Mouse (Mus musculus) liver, embryonic 13.5 days (tissue): ENCODE measurements around the gene Gm49345. TPM values are rescaled to one million over a fixed set of nuclear protein-coding genes. Genes with fewer than 3 reads are reported as not detected.
"Not testable (repeated sequence)": the region's sequence is repeated elsewhere in the genome, so short reads cannot be mapped to it uniquely, and the experiment has no call there.

ENCODE experiments used
- ATAC-seq: fragments of 200-750 bp; cut with Nextera tagmentation; 2 replicates; pipeline ENCODE4 v1.8.0; 2017; ENCODE audit warnings: low read depth, mild to moderate bottlenecking, moderate number of reproducible peaks, moderate library complexity
- DNase-seq: peaks from one replicate; pipeline ENCODE4 v3.0.0; 2022
- H3K27ac ChIP-seq: fragments of 300-500 bp; sonication (generic); 2 replicates; pipeline ENCODE4 v1.5.1; 2015; ENCODE audit warnings: moderate library complexity, mild to moderate bottlenecking, inconsistent platforms
- H3K27me3 ChIP-seq: fragments of 300-500 bp; sonication (generic); 2 replicates; pipeline ENCODE4 v1.6.1; 2015; ENCODE audit warnings: mild to moderate bottlenecking, inconsistent platforms
- H3K36me3 ChIP-seq: fragments of 300-500 bp; sonication (generic); 2 replicates; pipeline ENCODE4 v1.6.1; 2015; ENCODE audit warnings: mild to moderate bottlenecking, inconsistent platforms
- H3K4me1 ChIP-seq: fragments of 300-500 bp; sonication (generic); replicated peaks from 2 replicates; pipeline ENCODE4 v1.6.1; 2015; ENCODE audit warnings: inconsistent platforms
- H3K4me2 ChIP-seq: fragments of 300-500 bp; sonication (generic); 2 replicates; pipeline ENCODE4 v1.6.1; 2015; ENCODE audit warnings: inconsistent platforms, mild to moderate bottlenecking, moderate library complexity
- H3K4me3 ChIP-seq: fragments of 300-500 bp; sonication (generic); replicated peaks from 2 replicates; pipeline ENCODE4 v1.5.1; 2015; ENCODE audit warnings: mild to moderate bottlenecking, inconsistent platforms
- H3K9ac ChIP-seq: fragments of 300-500 bp; sonication (generic); 2 replicates; pipeline ENCODE4 v1.6.1; 2015; ENCODE audit warnings: mild to moderate bottlenecking, inconsistent platforms
- H3K9me3 ChIP-seq: fragments of 300-500 bp; sonication (generic); replicated peaks from 2 replicates; pipeline ENCODE4 v1.6.1; 2016; ENCODE audit warnings: inconsistent platforms
- WGBS: fragments of 180-500 bp; shearing (Covaris S2); methylation state at CpG from one replicate; pipeline ENCODE4 v1.1.7; 2015; ENCODE audit not compliant: insufficient replicate concordance; 5-methylcytosine and 5-hydroxymethylcytosine counted together
- polyA plus RNA-seq: library from polyadenylated mRNA; unstranded; fragments of >200 nt; fragmentation: Nextera tagmentation; extraction: Ambion mirVana; gene quantifications from 2 replicates; pipeline ENCODE4 v1.2.1, GENCODE M21; 2015

The Gm49345 gene
- polyA plus RNA-seq, result 0.13 TPM in 1 of 2 replicates, not detected in the other

DNA sequence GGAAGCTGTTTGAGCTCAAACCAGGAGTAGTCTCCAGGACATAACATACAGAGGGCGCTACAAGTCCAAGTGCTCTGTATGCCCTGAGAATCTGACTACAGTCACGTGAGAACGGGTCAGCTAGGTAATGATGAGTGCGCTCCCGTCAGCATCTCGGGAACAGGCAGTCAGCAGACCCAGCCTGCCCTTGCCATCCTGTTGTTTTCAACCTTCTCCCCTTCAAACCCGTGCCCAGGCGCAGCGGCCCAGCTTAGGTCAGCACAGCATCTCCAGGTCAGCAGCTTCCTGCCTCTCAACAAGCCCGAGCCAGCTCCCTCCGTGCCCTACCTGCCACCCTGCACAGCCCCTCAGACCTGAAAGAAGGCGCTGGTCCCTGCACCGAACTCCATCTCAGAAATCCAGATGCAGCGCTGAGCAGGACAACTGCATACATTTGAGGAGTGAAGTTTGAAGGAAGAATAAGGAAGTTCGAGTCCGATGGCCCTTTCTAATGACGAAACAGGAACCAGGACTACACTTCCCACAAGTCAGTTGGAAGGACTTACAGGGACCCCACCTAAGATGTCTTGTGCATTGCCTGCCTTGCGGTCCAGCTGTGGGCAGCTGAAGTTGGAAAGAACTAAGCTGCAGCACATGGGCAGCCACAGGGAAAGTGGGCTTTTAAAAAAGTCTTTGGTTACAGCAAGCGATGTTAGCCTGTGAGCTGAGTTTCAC, at the start of gene Gm49345, which contains the start of gene Zfp729a:
Gene Gm49345 (minus strand): TSS at position 476 of the 714 bp plus-strand sequence.
Gene Zfp729a (minus strand): TSS at position 498 of the 714 bp plus-strand sequence.
- ATAC-seq (peak; percentile 97), DNase-seq (peak; percentile 63)
- Histone ChIP-seq H3K36me3 (no peaks in the 10 kb centered on the region), H3K27ac (peak within 1 kb of the TSS; percentile 63), H3K4me1 (peaks cover 5% of the 10 kb centered on the region), H3K9ac (peak within 1 kb of the TSS; percentile 79), H3K9me3 (no peaks in the 10 kb centered on the region), H3K4me2 (peak within 1 kb of the TSS; percentile 63), H3K27me3 (no peaks in the 10 kb centered on the region), H3K4me3 (peak within 1 kb of the TSS; percentile 85)
- under 1% methylated on average over 19 of the region's 19 CpGs for WGBS

DNA sequence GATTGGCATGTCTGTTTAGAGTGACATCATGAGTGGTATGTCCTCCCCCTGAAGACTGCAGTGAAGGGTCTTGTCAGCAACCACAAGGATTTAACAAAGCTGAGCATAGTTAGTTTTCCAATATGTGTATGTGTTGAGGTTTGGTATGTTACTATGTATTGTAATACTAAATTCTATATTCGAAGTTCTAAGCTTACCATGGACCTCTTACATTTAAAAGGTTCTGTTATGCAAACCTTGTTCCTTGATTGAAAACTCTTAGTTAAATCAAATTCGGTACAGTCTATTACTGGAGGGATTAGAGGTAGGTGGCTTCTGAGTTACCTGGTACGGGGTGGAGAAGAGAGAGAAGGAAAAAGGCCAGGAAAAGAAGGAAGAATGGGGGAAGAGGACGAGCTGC, 49.4 kb upstream of the Gm49345 start, which contains the start of gene Zfp738:
Gene Zfp738 (minus strand): TSS at position 101 of the 400 bp plus-strand sequence.
- Histone ChIP-seq H3K4me2 (no peak within 1 kb of the TSS), H3K4me3 (no peak within 1 kb of the TSS), H3K9me3 (no peaks in the 10 kb centered on the region), H3K9ac (no peak within 1 kb of the TSS), H3K4me1 (peaks cover 4% of the 10 kb centered on the region; the same call in 1 of the 2 replicates), H3K36me3 (no peaks in the 10 kb centered on the region), H3K27me3 (no peaks in the 10 kb centered on the region), H3K27ac (no peak within 1 kb of the TSS)
- ATAC-seq, result no peak
- DNase-seq, result no peak
- 63% methylated on average over 4 of the region's 4 CpGs for WGBS

DNA sequence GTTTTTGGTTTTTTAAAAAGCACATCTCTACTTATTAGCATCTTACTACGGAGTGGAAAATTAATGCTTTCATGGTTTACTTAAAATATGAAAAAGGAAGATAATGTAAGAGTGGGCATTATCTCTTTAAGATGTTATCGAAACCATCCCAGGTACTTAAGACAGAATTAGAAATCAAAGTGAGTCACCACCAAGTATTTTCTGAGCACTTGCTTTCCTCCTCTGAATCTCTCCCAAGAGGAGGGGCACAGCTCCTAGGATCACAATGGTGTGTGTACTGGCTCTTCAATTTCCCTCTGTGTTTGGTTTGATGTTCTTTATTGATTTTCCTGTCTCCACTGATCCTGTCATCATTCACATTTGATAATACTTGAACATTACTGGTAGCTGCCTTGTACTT, 46.3 kb upstream of the Gm49345 start:
- Histone ChIP-seq H3K4me2 (peak overlapping the region; percentile 72), H3K9ac (0 out of 2 replicates have a peak overlapping the region, but pooled peaks have one; percentile 77), H3K4me3 (peak overlapping the region; percentile 72)
- not testable (repeated sequence) for H3K36me3 ChIP-seq, ATAC-seq, DNase-seq, H3K27me3 ChIP-seq, H3K27ac ChIP-seq, H3K4me1 ChIP-seq, H3K9me3 ChIP-seq
- 72% methylated on average over 2 of the region's 2 CpGs for WGBS

DNA sequence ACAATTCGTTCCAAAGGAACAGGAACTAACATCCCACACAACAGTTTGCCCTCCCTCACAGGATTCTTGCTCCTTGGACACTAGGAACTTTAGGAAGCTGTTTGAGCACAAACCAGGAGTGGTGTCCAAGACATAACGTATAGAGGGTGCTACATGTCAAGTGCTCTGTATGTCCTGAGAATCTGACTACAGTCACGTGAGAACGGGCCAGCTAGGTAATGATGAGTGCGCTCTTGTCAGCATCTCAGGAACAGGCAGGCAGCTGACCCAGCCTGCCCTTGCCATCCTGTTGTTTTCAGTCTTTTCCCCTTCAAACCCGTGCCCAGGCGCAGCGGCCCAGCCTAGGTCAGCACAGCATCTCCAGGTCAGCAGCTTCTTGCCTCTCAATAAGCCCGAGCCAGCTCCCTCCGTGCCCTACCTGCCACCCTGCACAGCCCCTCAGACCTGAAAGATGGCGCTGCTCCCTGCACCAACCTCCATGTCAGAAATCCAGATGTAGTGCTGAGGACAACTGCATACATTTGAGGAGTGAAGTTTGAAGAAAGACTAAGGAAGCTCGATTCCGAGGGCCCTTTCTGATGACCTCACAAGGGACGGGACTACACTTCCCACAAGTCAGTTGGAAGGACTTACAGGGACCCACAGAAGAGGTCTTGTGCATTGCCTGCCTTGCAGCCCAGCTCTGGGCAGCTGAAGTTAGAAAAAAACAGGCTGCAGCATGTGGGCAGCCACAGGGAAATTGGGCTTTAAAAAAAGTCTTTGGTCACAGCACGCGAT, 45.6 kb upstream of the Gm49345 start:
- H3K4me3 ChIP-seq, result peak overlapping the region; percentile 72
- ATAC-seq (peak; percentile 98), DNase-seq (peak; percentile 67)
- H3K27ac ChIP-seq, H3K36me3 ChIP-seq, H3K4me1 ChIP-seq, H3K9me3 ChIP-seq, H3K27me3 ChIP-seq: not testable (repeated sequence)
- WGBS, result 14% methylated on average over 16 of the region's 16 CpGs
- H3K4me2 ChIP-seq, result peak overlapping the region; percentile 72
- H3K9ac ChIP-seq, result peak overlapping the region; percentile 77

- WGBS, result 45% methylated on average over 2 of the region's 2 CpGs
- H3K9ac ChIP-seq, result no peak overlapping the region
- no peak overlapping the region for H3K27ac ChIP-seq
Measured at GRCm38 (mm10) chr13:67674902-67675301, 37.3 kb upstream of the Gm49345 start.

GRCm38 (mm10) chr13:67652496-67652895, 14.9 kb upstream of the Gm49345 start:
- ATAC-seq, result no peak
- Histone ChIP-seq H3K4me3 (no peak overlapping the region), H3K9ac (no peak overlapping the region), H3K27me3 (no peaks in the 10 kb centered on the region), H3K4me2 (no peak overlapping the region), H3K27ac (no peak overlapping the region), H3K4me1 (no peaks in the 10 kb centered on the region), H3K9me3 (no peaks in the 10 kb centered on the region), H3K36me3 (no peaks in the 10 kb centered on the region)
- WGBS, result 35% methylated on average over 3 of the region's 3 CpGs
- DNase-seq, result no peak

More at GRCm38 (mm10) chr13:67674902-67675301, 37.3 kb upstream of the Gm49345 start:
- H3K27me3 ChIP-seq, result no peaks in the 10 kb centered on the region
- ATAC-seq (no peak), DNase-seq (no peak)
- H3K4me3 ChIP-seq, result no peak overlapping the region
- peaks cover 4% of the 10 kb centered on the region for H3K36me3 ChIP-seq
- no peak overlapping the region for H3K4me2 ChIP-seq
- no peaks in the 10 kb centered on the region for H3K9me3 ChIP-seq
- no peaks in the 10 kb centered on the region for H3K4me1 ChIP-seq

GRCm38 (mm10) chr13:67610108-67610507, 27.5 kb downstream of the Gm49345 start:
- no peak overlapping the region for H3K27ac ChIP-seq
- H3K9ac ChIP-seq, result no peak overlapping the region
- no peaks in the 10 kb centered on the region for H3K36me3 ChIP-seq
- no peaks in the 10 kb centered on the region for H3K27me3 ChIP-seq
- H3K4me2 ChIP-seq, result no peak overlapping the region
- peaks cover 5% of the 10 kb centered on the region for H3K4me1 ChIP-seq
- no peak for ATAC-seq
- DNase-seq, result no peak
- WGBS, result 71% methylated on average over 4 of the region's 4 CpGs
- H3K4me3 ChIP-seq, result 0 out of 2 replicates have a peak overlapping the region, but pooled peaks have one; percentile 80
- H3K9me3 ChIP-seq, result 0 out of 2 replicates have a peak, but pooled peaks cover 4% of the 10 kb centered on the region

- ATAC-seq, result peak; percentile 91
- Histone ChIP-seq H3K4me2 (peak within 1 kb of the TSS; percentile 57), H3K4me3 (peak within 1 kb of the TSS; percentile 80), H3K9ac (peak within 1 kb of the TSS; percentile 77), H3K36me3 (no peaks in the 10 kb centered on the region), H3K4me1 (peaks cover 5% of the 10 kb centered on the region), H3K27ac (peak within 1 kb of the TSS; percentile 41; the same call in 1 of the 2 replicates), H3K9me3 (0 out of 2 replicates have a peak, but pooled peaks cover 4% of the 10 kb centered on the region), H3K27me3 (no peaks in the 10 kb centered on the region)
- WGBS, result 3% methylated on average over 20 of the region's 20 CpGs
- DNase-seq, result peak; percentile 62
Measured at GRCm38 (mm10) chr13:67609066-67609876, 28.3 kb downstream of the Gm49345 start, which contains the start of gene Zfp729b. Gene Zfp729b (minus strand): TSS chr13:67609707.

DNA sequence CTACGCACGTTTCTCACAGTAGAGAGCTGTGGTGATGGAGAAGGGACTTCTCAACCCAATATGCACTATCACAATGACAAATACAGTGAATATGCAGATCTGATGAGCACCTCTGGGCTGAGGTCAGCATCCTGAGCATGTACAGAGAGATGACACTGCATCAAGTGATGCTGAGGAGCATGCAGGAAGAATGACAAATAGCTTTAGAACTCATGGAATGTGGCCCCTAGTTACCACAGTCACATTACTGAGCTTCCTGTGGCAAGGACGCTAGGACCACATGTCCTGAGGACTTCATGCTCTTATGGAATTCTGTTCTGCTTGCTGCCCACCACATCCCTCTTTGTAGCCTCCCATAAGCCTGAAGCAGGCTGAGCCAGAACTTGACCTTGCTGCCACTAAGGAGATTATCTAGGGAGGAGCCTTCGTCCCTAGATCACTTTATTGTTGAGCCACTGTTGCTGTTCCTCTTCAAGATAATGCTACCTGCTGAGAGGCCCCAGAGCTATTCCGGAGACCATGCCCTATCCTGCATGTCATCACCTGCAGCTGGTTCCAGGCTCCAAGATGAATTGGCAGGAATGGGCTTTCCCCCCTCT, 64.9 kb downstream of the Gm49345 start:
- H3K9me3 ChIP-seq, result no peaks in the 10 kb centered on the region
- no peaks in the 10 kb centered on the region for H3K4me1 ChIP-seq
- H3K9ac ChIP-seq, result no peak overlapping the region
- no peaks in the 10 kb centered on the region for H3K36me3 ChIP-seq
- no peak overlapping the region for H3K4me2 ChIP-seq
- no peaks in the 10 kb centered on the region for H3K27me3 ChIP-seq
- no peak overlapping the region for H3K27ac ChIP-seq
- no peak overlapping the region for H3K4me3 ChIP-seq
- DNase-seq (no peak), ATAC-seq (no peak)
- 56% methylated on average over 5 of the region's 5 CpGs for WGBS

DNA sequence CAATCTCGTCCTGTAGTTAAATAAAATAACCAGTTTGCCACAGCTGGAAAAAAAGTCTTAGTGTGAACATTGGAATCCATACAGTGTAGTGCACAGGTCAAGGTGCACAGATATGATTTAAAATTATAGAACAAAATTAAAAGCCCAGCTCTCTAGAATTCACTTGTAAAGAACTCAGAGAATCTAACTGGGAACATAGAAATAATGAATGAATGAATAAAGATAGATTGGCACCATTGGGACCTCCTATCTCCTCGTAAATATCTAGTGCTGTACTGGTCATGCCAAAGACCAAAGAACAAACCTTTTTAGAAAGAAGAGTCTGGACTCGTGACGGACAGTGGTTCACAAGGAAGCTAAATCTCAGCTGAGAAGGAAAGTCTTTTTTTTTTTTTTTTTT, 83.8 kb downstream of the Gm49345 start, which contains the start of gene Zfp748:
Gene Zfp748 (minus strand): TSS at position 101 of the 400 bp plus-strand sequence.
- Histone ChIP-seq H3K27ac (peak within 1 kb of the TSS; percentile 85), H3K4me3 (peak within 1 kb of the TSS; percentile 82), H3K9ac (peak within 1 kb of the TSS; percentile 86), H3K36me3 (no peaks in the 10 kb centered on the region), H3K4me2 (peak within 1 kb of the TSS; percentile 78), H3K27me3 (0 out of 2 replicates have a peak, but pooled peaks cover 3% of the 10 kb centered on the region), H3K9me3 (no peaks in the 10 kb centered on the region), H3K4me1 (peaks cover 22% of the 10 kb centered on the region)
- WGBS, result 65% methylated on average over 4 of the region's 4 CpGs
- DNase-seq, result no peak
- no peak for ATAC-seq
